Mouse (Mus musculus) heart, embryonic 10.5 days (tissue): Measurements from ENCODE around the gene Ces1h. TPM values are rescaled to one million over a fixed set of nuclear protein-coding genes. Genes with fewer than 3 reads are reported as not detected.

Experiments used
- DNase-seq: peaks from one replicate; pipeline ENCODE4 v3.0.0-alpha.2; 2017; ENCODE audit warnings: low spot score
- H3K27ac ChIP-seq: fragments of 300-500 bp; sonication (generic); 2 replicates; pipeline ENCODE4 v1.5.1; 2016; ENCODE audit warnings: mild to moderate bottlenecking
- H3K27me3 ChIP-seq: fragments of 300-500 bp; sonication (generic); 2 replicates; pipeline ENCODE4 v1.6.1; 2016; ENCODE audit warnings: mild to moderate bottlenecking; ENCODE audit not compliant: poor library complexity, insufficient read depth, severe bottlenecking
- H3K36me3 ChIP-seq: fragments of 300-500 bp; sonication (generic); 2 replicates; pipeline ENCODE4 v1.6.1; 2016; ENCODE audit warnings: mild to moderate bottlenecking, moderate library complexity
- H3K4me1 ChIP-seq: fragments of 300-500 bp; sonication (generic); 2 replicates; pipeline ENCODE4 v1.6.1; 2016; ENCODE audit warnings: mild to moderate bottlenecking
- H3K4me3 ChIP-seq: fragments of 300-500 bp; sonication (generic); 2 replicates; pipeline ENCODE4 v1.5.1; 2016; ENCODE audit warnings: mild to moderate bottlenecking, moderate library complexity
- H3K9me3 ChIP-seq: fragments of 300-500 bp; sonication (generic); 2 replicates; pipeline ENCODE4 v1.6.1; 2016; ENCODE audit warnings: mild to moderate bottlenecking, moderate library complexity
- WGBS: fragments of 180-500 bp; shearing (Covaris S2); methylation state at CpG from one replicate; pipeline ENCODE4 v1.1.7; 2016; 5-methylcytosine and 5-hydroxymethylcytosine counted together
- polyA plus RNA-seq: library from polyadenylated mRNA; unstranded; fragments of >200 nt; fragmentation: Nextera tagmentation; extraction: Ambion mirVana; gene quantifications from 2 replicates; pipeline ENCODE4 v1.2.1, GENCODE M21; 2016

Gene Ces1h
- polyA plus RNA-seq, 1 experiment from 2014 or later, result not detected

GRCm38 (mm10) chr8:93317031-93317430 lies 62.5 kb downstream of the Ces1h start:
- no peak for DNase-seq
- H3K9me3 ChIP-seq, result no peaks in the 10 kb centered on the region
- WGBS, result 84% methylated on average over 2 of the region's 2 CpGs
- H3K36me3 ChIP-seq, result no peaks in the 10 kb centered on the region
- H3K4me3 ChIP-seq, result no peak overlapping the region
- no peaks in the 10 kb centered on the region for H3K27me3 ChIP-seq
- no peak overlapping the region for H3K27ac ChIP-seq
- no peaks in the 10 kb centered on the region for H3K4me1 ChIP-seq

DNA sequence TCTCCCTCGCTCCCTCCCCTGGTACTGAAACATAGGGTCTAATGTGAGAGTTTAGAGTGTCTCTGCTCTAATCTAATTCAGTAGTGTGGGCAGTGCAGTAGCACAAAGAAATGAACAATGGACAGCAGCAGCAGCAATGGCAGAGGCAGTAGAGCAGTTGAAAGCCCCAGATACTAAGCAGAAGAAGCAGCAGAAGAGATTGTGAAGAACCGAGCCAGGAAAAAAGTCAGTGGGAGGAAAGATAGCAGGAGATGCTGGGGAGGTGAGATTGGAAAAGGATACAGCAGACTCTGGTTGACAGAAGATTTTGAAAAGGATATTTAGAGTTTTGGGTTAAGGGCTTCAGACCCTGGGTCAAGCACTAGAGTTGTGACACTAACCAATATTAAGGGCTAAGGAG lies 64.0 kb downstream of the Ces1h start:
- no peaks in the 10 kb centered on the region for H3K9me3 ChIP-seq
- no peak overlapping the region for H3K27ac ChIP-seq
- H3K36me3 ChIP-seq, result no peaks in the 10 kb centered on the region
- no peak overlapping the region for H3K4me3 ChIP-seq
- 75% methylated on average over 2 of the region's 2 CpGs for WGBS
- DNase-seq, result no peak
- H3K27me3 ChIP-seq, result no peaks in the 10 kb centered on the region
- no peaks in the 10 kb centered on the region for H3K4me1 ChIP-seq

Other genes starting within 250 kb of the Ces1h start
- gene Ces1c, start 248.4 kb downstream of the Ces1h start, polyA plus RNA-seq, result not detected in 2 replicates
- gene Ces1d, start 181.9 kb downstream of the Ces1h start, polyA plus RNA-seq, result 0.70 TPM in 1 of 2 replicates, not detected in the other
- 0.31 TPM in 1 of 2 replicates, not detected in the other for gene Ces1e, start 150.1 kb downstream of the Ces1h start, polyA plus RNA-seq
- gene Ces1f, start 100.0 kb downstream of the Ces1h start, polyA plus RNA-seq, result not detected in 2 replicates
- not detected in 2 replicates for gene Ces1g, start 42.4 kb downstream of the Ces1h start, polyA plus RNA-seq
- gene Ces5a, start 156.1 kb upstream of the Ces1h start, polyA plus RNA-seq, result not detected in 2 replicates